Mouse (Mus musculus) E14TG2a.4 (cell line): Measurements from ENCODE around the gene Wwox.

Experiments
- H3K27me3 ChIP-seq: 2 replicates; pipeline ENCODE4 v1.6.1; 2014; ENCODE audit warnings: low read length, control low read depth; ENCODE audit not compliant: insufficient read depth
- H3K36me3 ChIP-seq: 2 replicates; pipeline ENCODE4 v1.6.1; 2014; ENCODE audit warnings: low read length, control low read depth; ENCODE audit not compliant: insufficient read depth
- H3K4me1 ChIP-seq: replicated peaks from 2 replicates; pipeline ENCODE4 v1.6.1; 2014; ENCODE audit warnings: low read depth, low read length, control low read depth
- H3K4me3 ChIP-seq: replicated peaks from 2 replicates; pipeline ENCODE4 v1.5.1; 2014; ENCODE audit warnings: mild to moderate bottlenecking, low read length
- H3K9me3 ChIP-seq: 2 replicates; pipeline ENCODE4 v1.6.1; 2014; ENCODE audit warnings: low read length, control low read depth
- CTCF ChIP-seq: conservative IDR thresholded peaks from 2 replicates; pipeline ENCODE4 v1.5.1; 2014; ENCODE audit warnings: low read length
- NANOG ChIP-seq: IDR thresholded peaks from 2 replicates; pipeline ENCODE4 v1.6.1; 2014; ENCODE audit warnings: borderline replicate concordance, low read length, mixed read lengths
- POU5F1 ChIP-seq: IDR thresholded peaks from 2 replicates; pipeline ENCODE4 v1.6.1; 2014; ENCODE audit warnings: low read length, borderline replicate concordance

Wwox gene

GRCm38 (mm10) chr8:114890478-114890877 lies 451.0 kb downstream of the Wwox start:
- Histone ChIP-seq H3K9me3 (peaks cover 5% of the 10 kb centered on the region), H3K36me3 (no peaks in the 10 kb centered on the region), H3K4me1 (no peaks in the 10 kb centered on the region), H3K4me3 (no peak overlapping the region), H3K27me3 (no peaks in the 10 kb centered on the region)
- no peak for TF ChIP-seq CTCF
- no peak for TF ChIP-seq NANOG
- no peak for TF ChIP-seq POU5F1

- Histone ChIP-seq H3K9me3 (peaks cover 5% of the 10 kb centered on the region), H3K4me3 (no peak overlapping the region), H3K27me3 (no peaks in the 10 kb centered on the region), H3K36me3 (no peaks in the 10 kb centered on the region), H3K4me1 (no peaks in the 10 kb centered on the region)
- TF ChIP-seq CTCF = no peak
- TF ChIP-seq NANOG = no peak
- TF ChIP-seq POU5F1 = no peak
Measured at GRCm38 (mm10) chr8:114891252-114891651, 451.8 kb downstream of the Wwox start.

GRCm38 (mm10) chr8:114897432-114897831 lies 458.0 kb downstream of the Wwox start:
- Histone ChIP-seq H3K36me3 (no peaks in the 10 kb centered on the region), H3K27me3 (no peaks in the 10 kb centered on the region)
- TF ChIP-seq CTCF (no peak), POU5F1 (no peak), NANOG (no peak)

GRCm38 (mm10) chr8:114899157-114899556 lies 459.7 kb downstream of the Wwox start:
- H3K9me3 ChIP-seq = peaks cover 2% of the 10 kb centered on the region
- TF ChIP-seq CTCF (no peak), POU5F1 (no peak), NANOG (no peak)
- H3K4me3 ChIP-seq = no peak overlapping the region
- H3K36me3 ChIP-seq = no peaks in the 10 kb centered on the region
- H3K4me1 ChIP-seq = no peaks in the 10 kb centered on the region
- no peaks in the 10 kb centered on the region for H3K27me3 ChIP-seq

More at GRCm38 (mm10) chr8:114897432-114897831, 458.0 kb downstream of the Wwox start:
- Histone ChIP-seq H3K4me1 (no peaks in the 10 kb centered on the region), H3K9me3 (peaks cover under 1% of the 10 kb centered on the region), H3K4me3 (no peak overlapping the region)

- Histone ChIP-seq H3K4me1 (no peaks in the 10 kb centered on the region), H3K27me3 (no peaks in the 10 kb centered on the region), H3K9me3 (peaks cover 8% of the 10 kb centered on the region), H3K36me3 (no peaks in the 10 kb centered on the region), H3K4me3 (no peak overlapping the region)
- TF ChIP-seq NANOG (no peak), POU5F1 (no peak), CTCF (no peak)
Measured at GRCm38 (mm10) chr8:114902584-114902983, 463.1 kb downstream of the Wwox start.

GRCm38 (mm10) chr8:114908086-114908485 lies 468.6 kb downstream of the Wwox start:
- Histone ChIP-seq H3K27me3 (0 out of 2 replicates have a peak, but pooled peaks cover 3% of the 10 kb centered on the region), H3K4me1 (no peaks in the 10 kb centered on the region), H3K4me3 (no peak overlapping the region), H3K9me3 (peaks cover 8% of the 10 kb centered on the region), H3K36me3 (no peaks in the 10 kb centered on the region)
- TF ChIP-seq NANOG (no peak), CTCF (no peak), POU5F1 (no peak)

GRCm38 (mm10) chr8:114908589-114908988 lies 469.1 kb downstream of the Wwox start:
- Histone ChIP-seq H3K4me3 (no peak overlapping the region), H3K36me3 (no peaks in the 10 kb centered on the region), H3K9me3 (peaks cover 8% of the 10 kb centered on the region), H3K4me1 (no peaks in the 10 kb centered on the region), H3K27me3 (0 out of 2 replicates have a peak, but pooled peaks cover 3% of the 10 kb centered on the region)
- TF ChIP-seq CTCF (no peak), POU5F1 (no peak), NANOG (no peak)

GRCm38 (mm10) chr8:114909146-114909545 lies 469.7 kb downstream of the Wwox start:
- H3K27me3 ChIP-seq = 0 out of 2 replicates have a peak, but pooled peaks cover 3% of the 10 kb centered on the region
- H3K4me3 ChIP-seq = no peak overlapping the region
- H3K9me3 ChIP-seq = peaks cover 6% of the 10 kb centered on the region
- H3K36me3 ChIP-seq = no peaks in the 10 kb centered on the region
- no peaks in the 10 kb centered on the region for H3K4me1 ChIP-seq
- no peak for TF ChIP-seq POU5F1
- no peak for TF ChIP-seq CTCF
- TF ChIP-seq NANOG = no peak

- TF ChIP-seq NANOG = no peak
- no peak for TF ChIP-seq CTCF
- TF ChIP-seq POU5F1 = no peak
- no peaks in the 10 kb centered on the region for H3K36me3 ChIP-seq
- no peak overlapping the region for H3K4me3 ChIP-seq
- H3K9me3 ChIP-seq = no peaks in the 10 kb centered on the region
- H3K27me3 ChIP-seq = 0 out of 2 replicates have a peak, but pooled peaks cover 3% of the 10 kb centered on the region
- no peaks in the 10 kb centered on the region for H3K4me1 ChIP-seq
Measured at GRCm38 (mm10) chr8:114911031-114911580, 471.7 kb downstream of the Wwox start.
